Mouse (Mus musculus): ENCODE results near the gene Scfd2. TPM values are rescaled to one million over a fixed set of nuclear protein-coding genes. Genes with fewer than 3 reads are reported as not detected.

Scfd2 gene
- polyA plus RNA-seq, 1 experiment, result 12.4 TPM

- Histone ChIP-seq H3K4me1 (ENCODE audit: control insufficient read depth, insufficient read depth, low read length) (no peaks in the 10 kb centered on the region), H3K4me3 (replicated peaks; ENCODE audit: extremely low read depth, low read depth, low read length) (no peak overlapping the region)
- WGBS, result 50% methylated on average over 7 of the region's 7 CpGs
- DNase-seq, result no peak
- TF ChIP-seq CTCF (IDR thresholded peaks at IDR 0.05; ENCODE audit: insufficient read depth, low read length), result no peak
- no peak for TF ChIP-seq POLR2A (IDR thresholded peaks at IDR 0.05; ENCODE audit: borderline replicate concordance, extremely low read depth, low read depth, low read length)
Measured at GRCm38 (mm10) chr5:74214501-74215110, 317.0 kb downstream of the Scfd2 start.

- 56% methylated on average over 11 of the region's 11 CpGs for WGBS
- no peak for DNase-seq
- TF ChIP-seq POLR2A (IDR thresholded peaks at IDR 0.05; ENCODE audit: borderline replicate concordance, extremely low read depth, low read depth, low read length) (no peak), CTCF (IDR thresholded peaks at IDR 0.05; ENCODE audit: insufficient read depth, low read length) (no peak)
- no peaks in the 10 kb centered on the region for H3K4me1 ChIP-seq (ENCODE audit: control insufficient read depth, insufficient read depth, low read length)
- no peak overlapping the region for H3K4me3 ChIP-seq (replicated peaks; ENCODE audit: extremely low read depth, low read depth, low read length)
Measured at GRCm38 (mm10) chr5:74211346-74211745, 320.2 kb downstream of the Scfd2 start.

GRCm38 (mm10) chr5:74209640-74210039 lies 321.9 kb downstream of the Scfd2 start:
- H3K4me1 ChIP-seq (ENCODE audit: control insufficient read depth, insufficient read depth, low read length), result no peaks in the 10 kb centered on the region
- TF ChIP-seq POLR2A (IDR thresholded peaks at IDR 0.05; ENCODE audit: borderline replicate concordance, extremely low read depth, low read depth, low read length) (no peak), CTCF (IDR thresholded peaks at IDR 0.05; ENCODE audit: insufficient read depth, low read length) (no peak)
- no peak for DNase-seq
- WGBS, result 85% methylated on average over 4 of the region's 4 CpGs
- no peak overlapping the region for H3K4me3 ChIP-seq (replicated peaks; ENCODE audit: extremely low read depth, low read depth, low read length)

GRCm38 (mm10) chr5:74208438-74208837 lies 323.1 kb downstream of the Scfd2 start:
- Histone ChIP-seq H3K4me1 (ENCODE audit: control insufficient read depth, insufficient read depth, low read length) (no peaks in the 10 kb centered on the region), H3K4me3 (replicated peaks; ENCODE audit: extremely low read depth, low read depth, low read length) (no peak overlapping the region)
- 65% methylated on average over 7 of the region's 7 CpGs for WGBS
- no peak for DNase-seq
- TF ChIP-seq POLR2A (IDR thresholded peaks at IDR 0.05; ENCODE audit: borderline replicate concordance, extremely low read depth, low read depth, low read length) (no peak), CTCF (IDR thresholded peaks at IDR 0.05; ENCODE audit: insufficient read depth, low read length) (no peak)

GRCm38 (mm10) chr5:74207209-74207608 lies 324.4 kb downstream of the Scfd2 start:
- 76% methylated on average over 3 of the region's 3 CpGs for WGBS
- Histone ChIP-seq H3K4me1 (ENCODE audit: control insufficient read depth, insufficient read depth, low read length) (no peaks in the 10 kb centered on the region), H3K4me3 (replicated peaks; ENCODE audit: extremely low read depth, low read depth, low read length) (no peak overlapping the region)
- TF ChIP-seq CTCF (IDR thresholded peaks at IDR 0.05; ENCODE audit: insufficient read depth, low read length) (no peak), POLR2A (IDR thresholded peaks at IDR 0.05; ENCODE audit: borderline replicate concordance, extremely low read depth, low read depth, low read length) (no peak)
- no peak for DNase-seq

GRCm38 (mm10) chr5:74206649-74207048 lies 324.9 kb downstream of the Scfd2 start:
- TF ChIP-seq POLR2A (IDR thresholded peaks at IDR 0.05; ENCODE audit: borderline replicate concordance, extremely low read depth, low read depth, low read length), result no peak
- TF ChIP-seq CTCF (IDR thresholded peaks at IDR 0.05; ENCODE audit: insufficient read depth, low read length), result no peak
- no peak for DNase-seq
- 89% methylated on average over 7 of the region's 7 CpGs for WGBS
- H3K4me1 ChIP-seq (ENCODE audit: control insufficient read depth, insufficient read depth, low read length), result no peaks in the 10 kb centered on the region
- no peak overlapping the region for H3K4me3 ChIP-seq (replicated peaks; ENCODE audit: extremely low read depth, low read depth, low read length)

GRCm38 (mm10) chr5:74206038-74206437 lies 325.5 kb downstream of the Scfd2 start:
- WGBS, result 80% methylated on average over 7 of the region's 7 CpGs
- no peaks in the 10 kb centered on the region for H3K4me1 ChIP-seq (ENCODE audit: control insufficient read depth, insufficient read depth, low read length)
- no peak for TF ChIP-seq POLR2A (IDR thresholded peaks at IDR 0.05; ENCODE audit: borderline replicate concordance, extremely low read depth, low read depth, low read length)
- no peak overlapping the region for H3K4me3 ChIP-seq (replicated peaks; ENCODE audit: extremely low read depth, low read depth, low read length)
- DNase-seq, result no peak

GRCm38 (mm10) chr5:74205509-74205908 lies 326.1 kb downstream of the Scfd2 start:
- 51% methylated on average over 8 of the region's 8 CpGs for WGBS
- TF ChIP-seq CTCF (IDR thresholded peaks at IDR 0.05; ENCODE audit: insufficient read depth, low read length) (no peak), POLR2A (IDR thresholded peaks at IDR 0.05; ENCODE audit: borderline replicate concordance, extremely low read depth, low read depth, low read length) (no peak)
- Histone ChIP-seq H3K4me3 (replicated peaks; ENCODE audit: extremely low read depth, low read depth, low read length) (no peak overlapping the region), H3K4me1 (ENCODE audit: control insufficient read depth, insufficient read depth, low read length) (no peaks in the 10 kb centered on the region)
- DNase-seq, result no peak

- TF ChIP-seq POLR2A (IDR thresholded peaks at IDR 0.05; ENCODE audit: borderline replicate concordance, extremely low read depth, low read depth, low read length) (no peak), CTCF (IDR thresholded peaks at IDR 0.05; ENCODE audit: insufficient read depth, low read length) (no peak)
- WGBS, result 85% methylated on average over 5 of the region's 5 CpGs
- no peak overlapping the region for H3K4me3 ChIP-seq (replicated peaks; ENCODE audit: extremely low read depth, low read depth, low read length)
- no peak for DNase-seq
- no peaks in the 10 kb centered on the region for H3K4me1 ChIP-seq (ENCODE audit: control insufficient read depth, insufficient read depth, low read length)
Measured at GRCm38 (mm10) chr5:74204465-74204864, 327.1 kb downstream of the Scfd2 start.

GRCm38 (mm10) chr5:74202515-74202914 lies 329.0 kb downstream of the Scfd2 start:
- Histone ChIP-seq H3K4me3 (replicated peaks; ENCODE audit: extremely low read depth, low read depth, low read length) (no peak overlapping the region), H3K4me1 (ENCODE audit: control insufficient read depth, insufficient read depth, low read length) (peaks cover 3% of the 10 kb centered on the region; the same call in 1 of the 2 replicates)
- TF ChIP-seq CTCF (IDR thresholded peaks at IDR 0.05; ENCODE audit: insufficient read depth, low read length), result no peak
- no peak for TF ChIP-seq POLR2A (IDR thresholded peaks at IDR 0.05; ENCODE audit: borderline replicate concordance, extremely low read depth, low read depth, low read length)
- no peak for DNase-seq
- 61% methylated on average over 4 of the region's 4 CpGs for WGBS
